Mouse (Mus musculus): ENCODE measurements at regions not wholly inside any gene's neighbourhood (a gene's known extent, or its start where the extent isn't known, plus 50 kb on each side); places are given as distances from the start of the nearest gene placed in this dataset.
"Not testable (repeated sequence)": the region's sequence is repeated elsewhere in the genome, so short reads cannot be mapped to it uniquely, and the experiment has no call there.

GRCm38 (mm10) chr6:18566934-18567333, 52.3 kb upstream of the Cttnbp2 start:
- not testable (repeated sequence) for H3K4me2 ChIP-seq (replicated peaks); H3K9ac ChIP-seq; H3K4me3 ChIP-seq; H3K27ac ChIP-seq; H3K36me3 ChIP-seq; H3K27me3 ChIP-seq; H3K9me3 ChIP-seq (replicated peaks); H3K4me1 ChIP-seq; ATAC-seq (ENCODE audit: low FRiP score)
- 89% methylated on average over 2 of the region's 2 CpGs for WGBS

GRCm38 (mm10) chr6:18569221-18569620, 54.6 kb upstream of the Cttnbp2 start:
- WGBS = 77% methylated on average over 2 of the region's 2 CpGs
- H3K9me3 ChIP-seq (replicated peaks) = no peaks in the 10 kb centered on the region
- no peak overlapping the region for H3K27ac ChIP-seq
- H3K36me3 ChIP-seq = no peaks in the 10 kb centered on the region
- H3K4me1 ChIP-seq = no peaks in the 10 kb centered on the region
- ATAC-seq (ENCODE audit: low FRiP score) = no peak
- no peaks in the 10 kb centered on the region for H3K27me3 ChIP-seq
- no peak overlapping the region for H3K4me3 ChIP-seq
- H3K4me2 ChIP-seq (replicated peaks) = no peak overlapping the region
- H3K9ac ChIP-seq = no peak overlapping the region

- no peaks in the 10 kb centered on the region for H3K4me1 ChIP-seq
- ATAC-seq (ENCODE audit: low FRiP score) = no peak
- H3K4me3 ChIP-seq = no peak overlapping the region
- no peaks in the 10 kb centered on the region for H3K27me3 ChIP-seq
- no peaks in the 10 kb centered on the region for H3K9me3 ChIP-seq (replicated peaks)
- no peak overlapping the region for H3K9ac ChIP-seq
- H3K4me2 ChIP-seq (replicated peaks) = no peak overlapping the region
- H3K27ac ChIP-seq = no peak overlapping the region
- no peaks in the 10 kb centered on the region for H3K36me3 ChIP-seq
Measured at GRCm38 (mm10) chr6:18578501-18578900, 63.9 kb upstream of the Cttnbp2 start.

GRCm38 (mm10) chr6:18589436-18589835, 74.8 kb upstream of the Cttnbp2 start:
- Histone ChIP-seq H3K27me3 (no peaks in the 10 kb centered on the region), H3K4me3 (no peak overlapping the region), H3K9ac (no peak overlapping the region), H3K4me2 (replicated peaks) (no peak overlapping the region), H3K36me3 (no peaks in the 10 kb centered on the region), H3K4me1 (no peaks in the 10 kb centered on the region), H3K27ac (no peak overlapping the region), H3K9me3 (replicated peaks) (no peaks in the 10 kb centered on the region)
- ATAC-seq (ENCODE audit: low FRiP score) = no peak

- no peaks in the 10 kb centered on the region for H3K9me3 ChIP-seq (replicated peaks)
- no peak overlapping the region for H3K9ac ChIP-seq
- no peaks in the 10 kb centered on the region for H3K4me1 ChIP-seq
- H3K27ac ChIP-seq = no peak overlapping the region
- H3K4me2 ChIP-seq (replicated peaks) = no peak overlapping the region
- no peaks in the 10 kb centered on the region for H3K36me3 ChIP-seq
- 69% methylated on average over 5 of the region's 5 CpGs for WGBS
- H3K27me3 ChIP-seq = no peaks in the 10 kb centered on the region
- ATAC-seq (ENCODE audit: low FRiP score) = peak; percentile 46; the same call in 1 of the 2 replicates
- H3K4me3 ChIP-seq = no peak overlapping the region
Measured at GRCm38 (mm10) chr6:18596680-18597079, 82.0 kb upstream of the Cttnbp2 start.

- Histone ChIP-seq H3K4me3 (no peak overlapping the region), H3K36me3 (no peaks in the 10 kb centered on the region), H3K4me2 (replicated peaks) (no peak overlapping the region), H3K27ac (no peak overlapping the region), H3K9ac (no peak overlapping the region), H3K4me1 (no peaks in the 10 kb centered on the region), H3K9me3 (replicated peaks) (no peaks in the 10 kb centered on the region), H3K27me3 (no peaks in the 10 kb centered on the region)
- WGBS = 73% methylated on average over 4 of the region's 4 CpGs
- ATAC-seq (ENCODE audit: low FRiP score) = no peak
Measured at GRCm38 (mm10) chr6:18599626-18600025, 85.0 kb upstream of the Cttnbp2 start.

GRCm38 (mm10) chr6:18601926-18602325, 87.3 kb upstream of the Cttnbp2 start:
- no peak for ATAC-seq (ENCODE audit: low FRiP score)
- no peaks in the 10 kb centered on the region for H3K36me3 ChIP-seq
- H3K27ac ChIP-seq = no peak overlapping the region
- H3K27me3 ChIP-seq = no peaks in the 10 kb centered on the region
- H3K9me3 ChIP-seq (replicated peaks) = no peaks in the 10 kb centered on the region
- H3K9ac ChIP-seq = no peak overlapping the region
- 70% methylated on average over 7 of the region's 7 CpGs for WGBS
- H3K4me2 ChIP-seq (replicated peaks) = no peak overlapping the region
- H3K4me1 ChIP-seq = no peaks in the 10 kb centered on the region
- H3K4me3 ChIP-seq = no peak overlapping the region

GRCm38 (mm10) chr6:18621372-18622262, 107.0 kb upstream of the Cttnbp2 start:
- no peak overlapping the region for H3K4me2 ChIP-seq (replicated peaks)
- 62% methylated on average over 6 of the region's 6 CpGs for WGBS
- H3K4me3 ChIP-seq = no peak overlapping the region
- peak overlapping the region; percentile 55; the same call in 1 of the 2 replicates for H3K27ac ChIP-seq
- 0 out of 2 replicates have a peak, but pooled peaks cover 2% of the 10 kb centered on the region for H3K4me1 ChIP-seq
- no peaks in the 10 kb centered on the region for H3K36me3 ChIP-seq
- H3K9ac ChIP-seq = no peak overlapping the region
- no peaks in the 10 kb centered on the region for H3K9me3 ChIP-seq (replicated peaks)
- 0 out of 2 replicates have a peak, but pooled peaks have one; percentile 38 for ATAC-seq (ENCODE audit: low FRiP score)
- H3K27me3 ChIP-seq = no peaks in the 10 kb centered on the region

- 65% methylated on average over 1 of the region's 1 CpGs for WGBS
Measured at GRCm38 (mm10) chr6:18628591-18628990, 113.9 kb upstream of the Cttnbp2 start.

GRCm38 (mm10) chr6:18633540-18634200, 119.0 kb upstream of the Cttnbp2 start:
- Histone ChIP-seq H3K9ac (no peak overlapping the region), H3K4me1 (no peaks in the 10 kb centered on the region), H3K4me3 (no peak overlapping the region), H3K9me3 (replicated peaks) (0 out of 2 replicates have a peak, but pooled peaks cover 4% of the 10 kb centered on the region), H3K4me2 (replicated peaks) (no peak overlapping the region), H3K36me3 (no peaks in the 10 kb centered on the region), H3K27ac (no peak overlapping the region), H3K27me3 (no peaks in the 10 kb centered on the region)
- no peak for ATAC-seq (ENCODE audit: low FRiP score)
- WGBS = 81% methylated on average over 2 of the region's 2 CpGs

More at GRCm38 (mm10) chr6:18628591-18628990, 113.9 kb upstream of the Cttnbp2 start:
- ATAC-seq (ENCODE audit: low FRiP score) = no peak
- Histone ChIP-seq H3K9ac (no peak overlapping the region), H3K4me3 (no peak overlapping the region), H3K27ac (no peak overlapping the region), H3K4me1 (no peaks in the 10 kb centered on the region), H3K27me3 (no peaks in the 10 kb centered on the region), H3K9me3 (replicated peaks) (no peaks in the 10 kb centered on the region), H3K4me2 (replicated peaks) (no peak overlapping the region), H3K36me3 (no peaks in the 10 kb centered on the region)

- no peak overlapping the region for H3K4me2 ChIP-seq (replicated peaks)
- 14% methylated on average over 3 of the region's 3 CpGs for WGBS
- peaks cover 4% of the 10 kb centered on the region; the same call in 1 of the 2 replicates for H3K4me1 ChIP-seq
- no peaks in the 10 kb centered on the region for H3K27me3 ChIP-seq
- no peak overlapping the region for H3K4me3 ChIP-seq
- H3K9ac ChIP-seq = no peak overlapping the region
- H3K9me3 ChIP-seq (replicated peaks) = 0 out of 2 replicates have a peak, but pooled peaks cover 4% of the 10 kb centered on the region
- peak; percentile 54; the same call in 1 of the 2 replicates for ATAC-seq (ENCODE audit: low FRiP score)
- H3K27ac ChIP-seq = no peak overlapping the region
- no peaks in the 10 kb centered on the region for H3K36me3 ChIP-seq
Measured at GRCm38 (mm10) chr6:18639712-18640383, 125.2 kb upstream of the Cttnbp2 start.

GRCm38 (mm10) chr6:18648898-18649591, 134.4 kb upstream of the Cttnbp2 start:
- no peak overlapping the region for H3K4me2 ChIP-seq (replicated peaks)
- no peak for ATAC-seq (ENCODE audit: low FRiP score)
- H3K27ac ChIP-seq = no peak overlapping the region
- H3K9ac ChIP-seq = no peak overlapping the region
- no peaks in the 10 kb centered on the region for H3K4me1 ChIP-seq
- H3K36me3 ChIP-seq = no peaks in the 10 kb centered on the region
- no peaks in the 10 kb centered on the region for H3K9me3 ChIP-seq (replicated peaks)
- H3K27me3 ChIP-seq = no peaks in the 10 kb centered on the region
- 75% methylated on average over 5 of the region's 5 CpGs for WGBS
- H3K4me3 ChIP-seq = no peak overlapping the region
